Mouse (Mus musculus) lung, postnatal 0 days (tissue): Measurements from ENCODE around the gene Acap2. TPM values are rescaled to one million over a fixed set of nuclear protein-coding genes. Genes with fewer than 3 reads are reported as not detected.

ENCODE experiments used
- ATAC-seq: fragments of 200-750 bp; cut with Nextera tagmentation; 2 replicates; pipeline ENCODE4 v1.8.0; 2017; ENCODE audit warnings: moderate library complexity
- DNase-seq: peaks from one replicate; pipeline ENCODE4 v3.0.0-alpha.2; 2016; ENCODE audit warnings: low spot score
- H3K27ac ChIP-seq: fragments of 300-500 bp; sonication (generic); 2 replicates; pipeline ENCODE4 v1.5.1; 2014; ENCODE audit warnings: antibody characterized with exemption, mild to moderate bottlenecking, low read length, mixed read lengths
- H3K27me3 ChIP-seq: fragments of 300-500 bp; sonication (generic); replicated peaks from 2 replicates; pipeline ENCODE4 v1.6.1; 2014; ENCODE audit warnings: low read length, mixed read lengths; ENCODE audit not compliant: insufficient read depth
- H3K36me3 ChIP-seq: fragments of 300-500 bp; sonication (generic); 2 replicates; pipeline ENCODE4 v1.6.1; 2014; ENCODE audit warnings: low read length, mixed read lengths; ENCODE audit not compliant: insufficient read depth
- H3K4me1 ChIP-seq: fragments of 300-500 bp; sonication (generic); 2 replicates; pipeline ENCODE4 v1.6.1; 2014; ENCODE audit warnings: antibody characterized with exemption, low read depth, low read length, mixed read lengths; ENCODE audit not compliant: insufficient read depth
- H3K4me2 ChIP-seq: fragments of 300-500 bp; sonication (generic); replicated peaks from 2 replicates; pipeline ENCODE4 v1.6.1; 2014; ENCODE audit warnings: low read depth, mild to moderate bottlenecking, low read length, moderate library complexity, mixed read lengths
- H3K4me3 ChIP-seq: fragments of 300-500 bp; sonication (generic); 2 replicates; pipeline ENCODE4 v1.5.1; 2014; ENCODE audit warnings: low read depth, low read length
- H3K9ac ChIP-seq: fragments of 300-500 bp; sonication (generic); replicated peaks from 2 replicates; pipeline ENCODE4 v1.6.1; 2014; ENCODE audit warnings: low read depth, mild to moderate bottlenecking
- H3K9me3 ChIP-seq: fragments of 300-500 bp; sonication (generic); 2 replicates; pipeline ENCODE4 v1.6.1; 2016; ENCODE audit warnings: low read length, mixed read lengths
- CTCF ChIP-seq: IDR thresholded peaks from 2 replicates; pipeline ENCODE4 v1.5.1; 2016; ENCODE audit warnings: antibody characterized with exemption, mild to moderate bottlenecking
- EP300 ChIP-seq: IDR thresholded peaks from 2 replicates; pipeline ENCODE4 v1.6.1; 2016; ENCODE audit warnings: antibody characterized with exemption, mild to moderate bottlenecking, control low read depth
- WGBS: fragments of 180-500 bp; shearing (Covaris S2); extraction: QIAGEN DNeasy Blood & Tissue Kit; methylation state at CpG from one replicate; pipeline ENCODE4 v1.1.7; 2014; 5-methylcytosine and 5-hydroxymethylcytosine counted together
- polyA plus RNA-seq: library from polyadenylated mRNA; unstranded; fragments of >200 nt; fragmentation: Nextera tagmentation; extraction: Ambion mirVana; gene quantifications from 2 replicates; pipeline ENCODE4 v1.2.1, GENCODE M21; 2015

The Acap2 gene
- polyA plus RNA-seq, 1 experiment from 2014 or later: 22.0 TPM

DNA sequence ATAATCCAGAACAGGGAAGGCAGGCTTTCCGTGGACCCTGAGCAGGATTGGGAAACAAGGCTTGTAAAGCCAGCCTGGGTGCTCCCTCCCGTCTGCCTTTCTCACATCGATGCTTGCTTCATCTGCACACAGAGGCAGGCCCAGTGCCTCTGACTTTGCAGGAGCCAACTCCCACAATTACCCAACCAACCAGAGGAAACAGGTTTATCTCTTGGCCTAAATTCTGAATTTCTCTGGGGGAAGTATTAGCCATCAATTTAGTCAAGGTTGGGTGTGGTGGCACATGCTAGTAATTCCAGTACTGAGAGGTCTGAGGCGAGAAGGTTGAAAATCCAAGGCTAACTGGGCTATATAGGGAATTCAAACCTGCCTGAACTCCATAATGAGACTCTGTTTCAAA is 9.4 kb upstream of the Acap2 start:
- Histone ChIP-seq H3K9me3 (no peaks in the 10 kb centered on the region), H3K9ac (no peak overlapping the region), H3K4me1 (peaks cover 5% of the 10 kb centered on the region; the same call in 1 of the 2 replicates), H3K4me2 (no peak overlapping the region), H3K36me3 (no peaks in the 10 kb centered on the region), H3K27me3 (no peaks in the 10 kb centered on the region), H3K27ac (peak overlapping the region; percentile 74), H3K4me3 (no peak overlapping the region)
- ATAC-seq (peak; percentile 12; the same call in 1 of the 2 replicates), DNase-seq (peak; percentile 42)
- WGBS: 56% methylated on average over 4 of the region's 4 CpGs
- TF ChIP-seq EP300: no peak
- no peak for TF ChIP-seq CTCF

DNA sequence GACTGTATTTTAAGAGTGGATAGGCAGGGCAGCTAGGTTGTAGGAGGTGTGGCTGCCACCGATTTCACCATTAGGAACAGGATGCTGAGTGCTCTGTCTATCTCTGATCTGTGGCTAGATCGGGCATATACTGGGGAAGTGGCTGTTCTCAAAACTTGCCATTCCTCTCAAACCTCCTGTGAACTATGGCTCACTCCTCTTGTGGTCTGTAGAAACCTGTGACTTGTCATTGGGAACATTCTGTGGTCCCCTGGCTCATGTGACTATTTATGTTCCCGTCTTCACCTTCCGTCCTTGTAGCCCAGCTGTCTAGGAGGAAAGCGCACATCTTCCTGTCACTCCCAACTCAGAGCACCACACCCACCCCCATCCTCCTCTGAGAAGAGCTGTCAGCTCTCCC is 8.9 kb upstream of the Acap2 start:
- peaks cover 5% of the 10 kb centered on the region; the same call in 1 of the 2 replicates for H3K4me1 ChIP-seq
- no peak overlapping the region for H3K4me2 ChIP-seq
- no peak overlapping the region for H3K9ac ChIP-seq
- WGBS: 44% methylated on average over 5 of the region's 5 CpGs
- H3K36me3 ChIP-seq: no peaks in the 10 kb centered on the region
- H3K27ac ChIP-seq: peak overlapping the region; percentile 74
- no peaks in the 10 kb centered on the region for H3K27me3 ChIP-seq
- peak; percentile 71 for ATAC-seq
- H3K9me3 ChIP-seq: no peaks in the 10 kb centered on the region
- TF ChIP-seq CTCF (no peak), EP300 (peak; percentile 91)
- no peak overlapping the region for H3K4me3 ChIP-seq
- DNase-seq: peak; percentile 68

DNA sequence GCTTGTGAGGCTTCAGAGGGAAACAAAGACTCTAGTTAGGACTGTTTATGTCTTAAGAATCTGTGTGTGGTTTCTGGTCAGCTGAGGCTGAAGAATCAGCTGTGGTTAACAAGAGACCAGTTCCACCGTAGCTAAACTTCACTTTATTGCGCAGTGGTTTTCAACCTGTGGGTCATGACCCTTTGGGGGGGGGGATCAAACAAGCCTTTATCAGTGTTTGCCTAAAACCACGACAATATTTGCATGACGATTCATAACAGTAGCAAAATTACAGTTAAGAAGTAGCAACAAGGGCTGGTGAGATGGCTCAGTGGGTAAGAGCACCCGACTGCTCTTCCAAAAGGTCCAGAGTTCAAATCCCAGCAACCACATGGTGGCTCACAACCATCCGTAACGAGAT is 4.7 kb upstream of the Acap2 start:
- no peak for ATAC-seq
- WGBS: 62% methylated on average over 5 of the region's 7 CpGs
- no peak overlapping the region for H3K27ac ChIP-seq
- DNase-seq: no peak
- no peaks in the 10 kb centered on the region for H3K36me3 ChIP-seq
- TF ChIP-seq CTCF: no peak
- no peak for TF ChIP-seq EP300
- peaks cover 10% of the 10 kb centered on the region; the same call in 1 of the 2 replicates for H3K4me1 ChIP-seq
- H3K4me3 ChIP-seq: no peak overlapping the region
- H3K9me3 ChIP-seq: no peaks in the 10 kb centered on the region
- H3K4me2 ChIP-seq: no peak overlapping the region
- H3K9ac ChIP-seq: no peak overlapping the region
- no peaks in the 10 kb centered on the region for H3K27me3 ChIP-seq

DNA sequence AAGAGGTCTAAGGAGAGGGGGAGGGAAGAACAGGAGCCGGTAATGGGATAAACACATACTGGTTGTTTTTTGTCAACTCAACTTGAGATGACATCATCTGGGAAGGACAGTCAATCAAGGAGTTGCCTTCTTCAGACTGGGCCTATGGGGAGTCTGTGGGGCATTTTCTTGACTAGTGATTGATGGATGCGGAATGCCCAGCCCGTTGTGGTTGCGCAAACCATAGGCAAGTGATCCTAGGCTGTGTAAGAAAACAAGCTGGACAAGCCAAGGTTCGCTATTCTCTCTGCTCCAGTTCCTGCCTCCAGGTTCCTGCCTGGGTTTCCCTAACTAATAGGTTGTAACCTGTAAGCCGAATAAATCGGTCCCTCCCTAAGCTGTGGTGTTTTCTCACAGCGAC is 4.1 kb upstream of the Acap2 start:
- H3K27ac ChIP-seq: no peak overlapping the region
- H3K9ac ChIP-seq: no peak overlapping the region
- 87% methylated on average over 8 of the region's 8 CpGs for WGBS
- no peaks in the 10 kb centered on the region for H3K36me3 ChIP-seq
- peaks cover 8% of the 10 kb centered on the region; the same call in 1 of the 2 replicates for H3K4me1 ChIP-seq
- H3K4me3 ChIP-seq: no peak overlapping the region
- H3K9me3 ChIP-seq: no peaks in the 10 kb centered on the region
- H3K27me3 ChIP-seq: no peaks in the 10 kb centered on the region
- H3K4me2 ChIP-seq: no peak overlapping the region
- TF ChIP-seq EP300 (no peak), CTCF (no peak)
- DNase-seq (no peak), ATAC-seq (no peak)

DNA sequence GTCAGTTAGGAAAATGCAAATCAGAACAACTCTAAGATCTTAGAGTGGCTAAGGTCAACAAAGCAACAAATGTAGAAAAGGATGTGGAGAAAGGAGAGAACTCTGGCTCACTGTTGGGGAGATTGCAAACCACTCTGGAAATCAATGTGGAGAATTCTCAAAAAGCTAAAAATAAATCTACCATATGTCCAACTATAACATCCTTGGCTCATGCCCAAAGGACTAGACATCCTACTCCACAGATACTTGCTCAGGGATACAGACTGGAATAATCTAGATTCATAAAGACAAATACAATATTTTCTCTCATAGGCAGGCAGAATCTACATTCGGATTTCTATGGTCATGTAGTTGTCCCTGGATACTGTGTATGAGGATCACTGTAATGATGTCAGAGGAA is 3.2 kb upstream of the Acap2 start:
- no peak for TF ChIP-seq CTCF
- no peak for TF ChIP-seq EP300
- 76% methylated on average over 1 of the region's 1 CpGs for WGBS
- DNase-seq: no peak
- H3K9ac ChIP-seq: no peak overlapping the region
- no peaks in the 10 kb centered on the region for H3K36me3 ChIP-seq
- no peak overlapping the region for H3K27ac ChIP-seq
- H3K4me1 ChIP-seq: peaks cover 12% of the 10 kb centered on the region; the same call in 1 of the 2 replicates
- H3K4me2 ChIP-seq: no peak overlapping the region
- ATAC-seq: no peak
- H3K9me3 ChIP-seq: no peaks in the 10 kb centered on the region
- H3K4me3 ChIP-seq: no peak overlapping the region
- no peaks in the 10 kb centered on the region for H3K27me3 ChIP-seq

DNA sequence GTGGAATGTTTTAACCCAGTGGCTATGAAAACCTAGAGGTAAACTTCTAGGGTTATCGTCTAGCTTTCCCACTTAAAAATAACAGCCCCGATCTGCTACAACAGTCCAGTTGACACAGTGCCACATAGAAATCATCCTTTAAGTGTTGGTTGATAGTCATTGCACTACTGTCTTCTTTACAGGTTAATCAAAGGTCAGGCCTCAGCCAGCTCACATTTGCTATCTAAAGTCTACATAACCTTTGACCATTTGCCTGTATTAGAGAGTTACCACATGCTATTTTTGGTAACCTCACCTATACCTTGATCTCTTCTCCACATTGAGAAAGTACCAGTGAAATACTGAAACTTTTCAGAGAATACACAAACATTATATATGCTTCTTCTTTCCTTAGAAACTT is 659 bp upstream of the Acap2 start:
- no peaks in the 10 kb centered on the region for H3K27me3 ChIP-seq
- ATAC-seq (no peak), DNase-seq (no peak)
- peak overlapping the region; percentile 83 for H3K4me2 ChIP-seq
- no peaks in the 10 kb centered on the region for H3K36me3 ChIP-seq
- 44% methylated on average over 2 of the region's 2 CpGs for WGBS
- no peak overlapping the region for H3K27ac ChIP-seq
- TF ChIP-seq EP300 (no peak), CTCF (no peak)
- no peaks in the 10 kb centered on the region for H3K9me3 ChIP-seq
- no peak overlapping the region for H3K9ac ChIP-seq
- peak overlapping the region; percentile 99; the same call in 1 of the 2 replicates for H3K4me3 ChIP-seq
- peaks cover 16% of the 10 kb centered on the region; the same call in 1 of the 2 replicates for H3K4me1 ChIP-seq
